Mouse (Mus musculus): ENCODE results near the gene Dbp. TPM values are rescaled to one million over a fixed set of nuclear protein-coding genes. Genes with fewer than 3 reads are reported as not detected.

The Dbp gene
- polyA plus RNA-seq, 1 experiment from 2014 or later = 3.3 TPM

DNA sequence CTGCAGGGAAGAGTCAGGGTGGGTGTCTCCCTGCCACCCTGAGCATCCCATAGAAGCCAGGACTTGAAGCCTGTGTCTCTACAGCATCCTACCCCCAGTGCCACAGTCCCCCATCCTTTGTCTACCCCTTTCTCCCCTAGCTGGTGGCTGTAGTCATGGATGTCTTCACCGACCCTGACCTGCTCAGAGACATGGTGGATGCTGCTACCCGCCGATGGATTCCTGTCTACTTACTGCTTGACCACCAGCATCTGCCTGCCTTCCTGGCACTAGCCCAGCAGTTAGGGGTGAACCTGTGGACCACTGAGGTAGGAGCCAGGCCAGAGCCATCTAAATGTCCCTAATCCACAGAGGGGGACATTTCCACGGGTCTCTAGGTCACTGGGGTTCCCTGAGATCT lies 18.4 kb downstream of the Dbp start:
- DNase-seq (ENCODE audit: low spot score) (no peak), ATAC-seq (replicated peaks; ENCODE audit: low FRiP score) (no peak)
- Histone ChIP-seq H3K4me1 (replicated peaks; ENCODE audit: control insufficient read depth, insufficient read depth, low read length) (peaks cover 6% of the 10 kb centered on the region), H3K36me3 (ENCODE audit: control insufficient read depth, insufficient read depth, low read length) (peaks cover 24% of the 10 kb centered on the region), H3K27me3 (ENCODE audit: control insufficient read depth, insufficient read depth, low read length) (no peaks in the 10 kb centered on the region), H3K9me3 (ENCODE audit: control insufficient read depth, low read length) (no peaks in the 10 kb centered on the region), H3K9ac (ENCODE audit: low read length) (no peak overlapping the region), H3K4me3 (ENCODE audit: low read depth, low read length) (no peak overlapping the region), H3K4me2 (ENCODE audit: low read depth, low read length, severe bottlenecking) (no peak overlapping the region), H3K27ac (ENCODE audit: low read depth, low read length) (no peak overlapping the region)
- 88% methylated on average over 4 of the region's 4 CpGs for WGBS

DNA sequence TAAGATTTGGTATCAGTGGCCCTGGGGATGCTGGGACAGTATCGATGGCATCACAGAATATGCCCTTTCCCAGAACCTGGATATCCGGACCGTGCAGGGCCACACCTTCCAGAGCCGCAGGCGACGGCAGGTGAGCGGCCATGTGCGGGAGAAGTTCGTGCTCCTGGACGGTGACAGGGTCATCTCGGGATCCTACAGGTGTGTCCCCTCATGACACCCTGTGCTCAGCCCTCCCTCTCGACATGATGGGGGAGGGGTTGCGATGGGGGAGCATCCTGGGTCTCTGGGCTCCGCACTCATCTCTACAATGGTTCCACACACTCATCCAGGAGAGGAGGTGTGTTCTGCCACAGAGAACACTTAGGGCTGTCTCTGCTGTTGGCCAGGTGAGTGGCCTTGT lies 18.9 kb downstream of the Dbp start:
- Histone ChIP-seq H3K36me3 (ENCODE audit: control insufficient read depth, insufficient read depth, low read length) (peaks cover 24% of the 10 kb centered on the region), H3K4me1 (replicated peaks; ENCODE audit: control insufficient read depth, insufficient read depth, low read length) (peaks cover 5% of the 10 kb centered on the region), H3K9me3 (ENCODE audit: control insufficient read depth, low read length) (no peaks in the 10 kb centered on the region), H3K4me2 (ENCODE audit: low read depth, low read length, severe bottlenecking) (no peak overlapping the region), H3K4me3 (ENCODE audit: low read depth, low read length) (no peak overlapping the region), H3K27me3 (ENCODE audit: control insufficient read depth, insufficient read depth, low read length) (no peaks in the 10 kb centered on the region), H3K27ac (ENCODE audit: low read depth, low read length) (no peak overlapping the region), H3K9ac (ENCODE audit: low read length) (no peak overlapping the region)
- ATAC-seq (replicated peaks; ENCODE audit: low FRiP score) (no peak), DNase-seq (ENCODE audit: low spot score) (peak; percentile 46)
- 95% methylated on average over 14 of the region's 14 CpGs for WGBS

DNA sequence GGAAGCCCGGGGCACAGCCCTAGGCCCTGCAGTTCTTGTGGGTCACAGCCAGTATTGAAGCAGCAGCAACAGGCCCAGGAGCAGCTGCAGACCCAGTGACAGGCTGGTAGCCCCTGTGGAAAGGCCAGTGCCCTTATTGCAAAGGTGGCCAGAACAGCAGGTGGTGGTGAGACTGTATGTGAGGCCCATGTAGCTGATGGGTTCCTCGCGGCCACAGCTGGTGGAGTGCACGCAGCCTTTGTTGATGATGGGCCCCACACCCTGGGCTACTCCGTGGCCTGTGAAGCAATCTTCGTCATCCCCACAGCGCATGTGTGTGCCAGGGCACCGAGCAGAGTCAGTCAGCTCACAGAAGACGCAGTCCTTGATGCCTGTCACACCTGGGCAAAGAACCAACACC lies 20.3 kb downstream of the Dbp start:
- peak; percentile 50 for DNase-seq (ENCODE audit: low spot score)
- H3K4me3 ChIP-seq (ENCODE audit: low read depth, low read length) = no peak overlapping the region
- H3K27me3 ChIP-seq (ENCODE audit: control insufficient read depth, insufficient read depth, low read length) = no peaks in the 10 kb centered on the region
- no peak overlapping the region for H3K4me2 ChIP-seq (ENCODE audit: low read depth, low read length, severe bottlenecking)
- no peaks in the 10 kb centered on the region for H3K9me3 ChIP-seq (ENCODE audit: control insufficient read depth, low read length)
- ATAC-seq (replicated peaks; ENCODE audit: low FRiP score) = no peak
- H3K36me3 ChIP-seq (ENCODE audit: control insufficient read depth, insufficient read depth, low read length) = peaks cover 16% of the 10 kb centered on the region
- H3K27ac ChIP-seq (ENCODE audit: low read depth, low read length) = no peak overlapping the region
- H3K4me1 ChIP-seq (replicated peaks; ENCODE audit: control insufficient read depth, insufficient read depth, low read length) = no peaks in the 10 kb centered on the region
- no peak overlapping the region for H3K9ac ChIP-seq (ENCODE audit: low read length)
- 96% methylated on average over 9 of the region's 9 CpGs for WGBS

DNA sequence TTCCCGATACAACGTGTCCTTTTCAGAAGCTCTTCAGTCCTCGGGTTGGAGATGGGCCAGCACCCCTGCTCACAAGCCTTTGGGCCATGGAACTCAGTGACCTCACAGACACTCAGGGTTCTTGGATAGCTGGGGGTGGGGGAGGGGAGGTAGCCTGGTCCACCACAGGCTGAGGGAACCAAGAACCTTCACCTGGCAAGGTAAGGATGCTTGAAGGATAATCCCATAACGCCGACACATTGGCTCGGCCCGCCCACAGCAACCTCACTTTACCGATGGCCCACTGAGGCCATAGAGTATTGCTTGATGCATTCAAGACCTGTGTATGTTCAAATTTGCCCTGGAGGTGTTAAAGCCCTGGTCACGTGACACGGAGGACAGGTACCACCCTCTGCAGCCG lies 20.8 kb downstream of the Dbp start, which contains the start of gene Spaca4:
Gene Spaca4 (minus strand): TSS at position 101 of the 400 bp plus-strand sequence.
- Histone ChIP-seq H3K4me2 (ENCODE audit: low read depth, low read length, severe bottlenecking) (no peak within 1 kb of the TSS), H3K27ac (ENCODE audit: low read depth, low read length) (no peak within 1 kb of the TSS), H3K36me3 (ENCODE audit: control insufficient read depth, insufficient read depth, low read length) (peaks cover 16% of the 10 kb centered on the region), H3K4me1 (replicated peaks; ENCODE audit: control insufficient read depth, insufficient read depth, low read length) (no peaks in the 10 kb centered on the region), H3K4me3 (ENCODE audit: low read depth, low read length) (no peak within 1 kb of the TSS), H3K27me3 (ENCODE audit: control insufficient read depth, insufficient read depth, low read length) (no peaks in the 10 kb centered on the region), H3K9ac (ENCODE audit: low read length) (no peak within 1 kb of the TSS), H3K9me3 (ENCODE audit: control insufficient read depth, low read length) (no peaks in the 10 kb centered on the region)
- ATAC-seq (replicated peaks; ENCODE audit: low FRiP score) = no peak
- DNase-seq (ENCODE audit: low spot score) = no peak
- WGBS = 94% methylated on average over 11 of the region's 11 CpGs

DNA sequence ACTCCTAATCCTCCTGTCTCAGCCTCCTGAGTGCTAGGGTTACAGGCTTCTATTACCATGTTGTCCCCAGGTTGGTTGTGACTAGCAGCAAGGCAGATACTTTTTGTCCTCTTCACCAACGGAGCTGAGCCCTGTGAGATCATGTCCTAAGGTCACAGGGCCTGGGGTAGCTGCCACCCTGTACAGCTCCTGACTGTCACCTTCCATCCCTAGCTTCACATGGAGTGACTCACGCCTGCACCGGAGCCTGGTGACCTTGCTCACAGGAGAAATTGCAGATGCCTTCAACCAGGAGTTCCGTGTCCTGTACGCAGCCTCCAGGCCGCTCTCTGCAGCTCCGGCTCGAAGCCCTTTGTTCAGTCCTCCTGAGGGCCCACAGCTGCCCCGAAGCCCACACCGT lies 21.5 kb downstream of the Dbp start:
- Histone ChIP-seq H3K9ac (ENCODE audit: low read length) (no peak overlapping the region), H3K9me3 (ENCODE audit: control insufficient read depth, low read length) (no peaks in the 10 kb centered on the region), H3K4me2 (ENCODE audit: low read depth, low read length, severe bottlenecking) (no peak overlapping the region), H3K4me3 (ENCODE audit: low read depth, low read length) (no peak overlapping the region), H3K4me1 (replicated peaks; ENCODE audit: control insufficient read depth, insufficient read depth, low read length) (no peaks in the 10 kb centered on the region), H3K27me3 (ENCODE audit: control insufficient read depth, insufficient read depth, low read length) (no peaks in the 10 kb centered on the region), H3K27ac (ENCODE audit: low read depth, low read length) (no peak overlapping the region), H3K36me3 (ENCODE audit: control insufficient read depth, insufficient read depth, low read length) (peaks cover 13% of the 10 kb centered on the region; the same call in 1 of the 2 replicates)
- no peak for ATAC-seq (replicated peaks; ENCODE audit: low FRiP score)
- DNase-seq (ENCODE audit: low spot score) = peak; percentile 48
- WGBS = 96% methylated on average over 10 of the region's 10 CpGs

DNA sequence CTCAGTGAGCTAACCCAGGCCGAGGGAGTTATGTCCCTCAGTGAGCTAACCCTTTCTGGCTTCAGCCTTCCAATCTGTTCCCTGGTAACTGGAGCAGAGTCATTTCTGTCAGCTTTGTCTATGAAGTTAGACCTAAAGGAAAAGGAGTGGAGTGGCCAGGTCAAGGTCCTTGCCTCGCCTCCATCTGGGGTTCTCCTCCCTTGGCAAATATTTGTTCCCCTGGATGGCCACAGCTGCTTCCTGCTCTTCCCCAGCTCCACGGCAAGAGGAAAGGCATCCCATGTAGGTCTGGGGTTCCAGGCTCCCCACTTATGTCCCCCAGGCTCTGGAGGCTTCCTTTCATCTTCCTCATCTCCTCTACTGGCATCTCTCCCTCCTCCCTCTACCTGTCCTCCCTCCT lies 22.7 kb downstream of the Dbp start:
- Histone ChIP-seq H3K9me3 (ENCODE audit: control insufficient read depth, low read length) (no peaks in the 10 kb centered on the region), H3K4me2 (ENCODE audit: low read depth, low read length, severe bottlenecking) (no peak overlapping the region), H3K4me1 (replicated peaks; ENCODE audit: control insufficient read depth, insufficient read depth, low read length) (no peaks in the 10 kb centered on the region), H3K9ac (ENCODE audit: low read length) (no peak overlapping the region), H3K36me3 (ENCODE audit: control insufficient read depth, insufficient read depth, low read length) (peaks cover 13% of the 10 kb centered on the region; the same call in 1 of the 2 replicates), H3K27me3 (ENCODE audit: control insufficient read depth, insufficient read depth, low read length) (no peaks in the 10 kb centered on the region), H3K27ac (ENCODE audit: low read depth, low read length) (no peak overlapping the region), H3K4me3 (ENCODE audit: low read depth, low read length) (no peak overlapping the region)
- WGBS = 89% methylated on average over 3 of the region's 3 CpGs
- ATAC-seq (replicated peaks; ENCODE audit: low FRiP score) = no peak
- peak; percentile 41 for DNase-seq (ENCODE audit: low spot score)

DNA sequence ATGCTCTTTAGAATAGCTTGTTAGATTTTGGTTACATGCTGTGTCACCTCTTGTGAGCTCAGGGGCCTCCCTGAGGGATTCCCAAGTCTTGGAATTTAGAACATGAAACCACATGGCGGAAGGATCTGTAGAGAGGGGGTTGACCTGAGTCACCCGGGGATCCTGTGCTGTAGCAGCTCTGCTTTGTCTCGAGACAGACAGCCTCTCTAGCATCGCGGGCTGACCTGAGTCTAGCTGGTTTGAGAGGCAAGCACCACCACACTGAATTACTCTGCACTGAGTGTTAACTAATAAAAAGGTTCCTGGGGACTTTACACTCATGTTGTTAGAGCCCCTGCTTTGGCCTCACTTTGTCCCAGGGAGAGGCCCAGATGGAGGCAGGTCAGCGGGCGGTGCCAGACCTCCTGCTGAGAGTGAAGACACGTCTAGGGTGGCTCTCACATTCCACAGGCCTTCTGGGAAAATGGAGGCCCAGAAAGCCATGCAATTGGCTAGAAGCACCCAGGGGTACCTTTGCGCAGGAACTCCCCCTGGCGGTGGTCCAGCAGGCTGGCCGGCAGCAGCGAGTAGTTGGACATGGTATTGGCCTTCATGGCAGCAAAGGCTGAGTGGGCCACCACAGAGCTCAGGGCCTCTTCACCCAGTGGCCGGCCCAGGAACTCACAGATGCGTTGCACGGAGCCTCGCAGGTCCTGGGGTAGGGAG lies 26.0 kb downstream of the Dbp start:
- whole genome bisulfite sequencing = 19% methylated on average over 16 of the region's 16 CpGs
- no peak overlapping the region for H3K4me2 ChIP-seq (ENCODE audit: low read depth, low read length, severe bottlenecking)
- H3K4me3 ChIP-seq (ENCODE audit: low read depth, low read length) = no peak overlapping the region
- no peaks in the 10 kb centered on the region for H3K27me3 ChIP-seq (ENCODE audit: control insufficient read depth, insufficient read depth, low read length)
- H3K9me3 ChIP-seq (ENCODE audit: control insufficient read depth, low read length) = no peaks in the 10 kb centered on the region
- ATAC-seq (replicated peaks; ENCODE audit: low FRiP score) (peak; percentile 55), DNase-seq (ENCODE audit: low spot score) (peak; percentile 88)
- H3K36me3 ChIP-seq (ENCODE audit: control insufficient read depth, insufficient read depth, low read length) = no peaks in the 10 kb centered on the region; the same call in 1 of the 2 replicates
- H3K4me1 ChIP-seq (replicated peaks; ENCODE audit: control insufficient read depth, insufficient read depth, low read length) = no peaks in the 10 kb centered on the region
- no peak overlapping the region for H3K9ac ChIP-seq (ENCODE audit: low read length)
- no peak overlapping the region for H3K27ac ChIP-seq (ENCODE audit: low read depth, low read length)

DNA sequence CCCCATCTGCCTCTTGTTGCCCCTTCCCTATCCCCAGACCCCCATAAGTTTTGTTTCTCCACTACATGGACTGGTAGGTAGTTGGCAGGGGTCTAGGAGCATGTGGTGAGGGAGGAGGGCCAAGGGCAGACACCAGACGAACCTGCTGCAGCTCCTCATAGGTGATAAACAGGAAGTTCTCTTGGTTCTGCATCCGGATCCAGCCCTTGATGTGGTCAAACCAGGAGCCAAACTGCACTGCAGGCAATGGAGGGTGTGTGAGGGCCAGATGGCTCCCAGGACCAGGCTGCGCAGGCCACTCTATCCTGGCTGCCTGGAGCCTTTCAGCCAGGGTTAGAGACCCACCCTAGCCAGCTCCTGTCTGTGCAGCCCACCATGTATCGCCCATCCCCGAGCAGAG lies 28.6 kb downstream of the Dbp start:
- Histone ChIP-seq H3K9ac (ENCODE audit: low read length) (no peak overlapping the region), H3K4me3 (ENCODE audit: low read depth, low read length) (no peak overlapping the region), H3K4me1 (replicated peaks; ENCODE audit: control insufficient read depth, insufficient read depth, low read length) (no peaks in the 10 kb centered on the region), H3K9me3 (ENCODE audit: control insufficient read depth, low read length) (no peaks in the 10 kb centered on the region), H3K4me2 (ENCODE audit: low read depth, low read length, severe bottlenecking) (no peak overlapping the region), H3K27me3 (ENCODE audit: control insufficient read depth, insufficient read depth, low read length) (no peaks in the 10 kb centered on the region), H3K27ac (ENCODE audit: low read depth, low read length) (no peak overlapping the region), H3K36me3 (ENCODE audit: control insufficient read depth, insufficient read depth, low read length) (no peaks in the 10 kb centered on the region)
- DNase-seq (ENCODE audit: low spot score) (no peak), ATAC-seq (replicated peaks; ENCODE audit: low FRiP score) (no peak)
- 80% methylated on average over 5 of the region's 5 CpGs for WGBS

DNA sequence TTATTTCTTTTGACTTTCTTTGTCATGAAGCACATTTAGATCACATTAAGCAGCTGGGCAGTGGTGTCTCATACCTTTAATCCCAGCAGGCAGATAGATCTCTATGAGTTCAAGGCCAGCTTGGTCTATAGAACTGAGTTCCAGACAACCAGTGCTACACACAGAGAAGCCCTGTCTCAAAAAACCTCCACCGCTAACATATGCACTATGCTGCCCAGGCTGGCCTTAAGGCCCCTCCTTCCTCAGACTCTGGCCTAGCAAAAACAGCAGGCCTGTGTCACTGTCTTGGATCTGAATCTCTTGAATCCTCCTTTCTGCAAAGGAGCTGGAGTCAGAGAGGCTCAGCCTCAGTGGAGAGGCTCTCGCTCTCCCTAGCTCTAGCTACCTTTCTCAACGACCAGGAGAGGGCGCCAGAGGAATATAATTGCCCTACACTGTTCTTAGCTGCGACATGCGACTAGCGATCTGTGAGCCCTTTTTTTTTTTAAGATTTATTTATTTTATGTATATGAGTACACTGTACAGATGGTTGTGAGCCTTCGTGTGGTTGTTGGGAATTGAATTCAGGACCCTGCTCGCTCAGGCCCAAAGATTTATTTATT lies 34.4 kb downstream of the Dbp start:
- WGBS = 8% methylated on average over 9 of the region's 9 CpGs

More for the DNA sequence above, 34.4 kb downstream of the Dbp start:
- Histone ChIP-seq H3K27ac (ENCODE audit: low read depth, low read length) (no peak overlapping the region), H3K9me3 (ENCODE audit: control insufficient read depth, low read length) (no peaks in the 10 kb centered on the region), H3K36me3 (ENCODE audit: control insufficient read depth, insufficient read depth, low read length) (no peaks in the 10 kb centered on the region), H3K4me1 (replicated peaks; ENCODE audit: control insufficient read depth, insufficient read depth, low read length) (no peaks in the 10 kb centered on the region), H3K4me3 (ENCODE audit: low read depth, low read length) (no peak overlapping the region), H3K9ac (ENCODE audit: low read length) (no peak overlapping the region), H3K27me3 (ENCODE audit: control insufficient read depth, insufficient read depth, low read length) (no peaks in the 10 kb centered on the region), H3K4me2 (ENCODE audit: low read depth, low read length, severe bottlenecking) (no peak overlapping the region)
- DNase-seq (ENCODE audit: low spot score) (peak; percentile 92), ATAC-seq (replicated peaks; ENCODE audit: low FRiP score) (peak; percentile 82)

Measured in forebrain, embryonic 11.5 days (tissue).